Mouse (Mus musculus): ENCODE data around the gene Pacs1.
"Not testable (repeated sequence)": the region's sequence is repeated elsewhere in the genome, so short reads cannot be mapped to it uniquely, and the experiment has no call there.

Pacs1 gene

DNA sequence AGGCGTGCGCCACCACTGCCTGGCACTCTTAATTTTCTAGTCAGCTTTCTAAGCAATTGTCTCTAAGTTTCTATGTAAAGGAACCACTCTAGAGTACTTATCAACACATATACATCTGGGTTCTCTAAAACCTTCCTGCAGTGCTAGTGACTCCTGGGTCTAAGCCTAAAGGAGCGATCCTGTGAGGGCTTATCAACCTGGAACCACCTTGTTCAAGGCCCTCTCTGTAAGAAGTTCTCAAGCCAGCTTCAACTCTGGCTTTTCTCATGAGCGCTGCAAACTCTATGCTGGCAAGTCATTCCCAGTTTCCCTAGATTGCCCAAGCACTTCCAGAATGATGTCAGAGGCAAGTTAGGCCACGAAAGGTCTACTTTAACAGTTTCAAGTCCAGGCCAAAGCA lies 5.9 kb downstream of the Pacs1 start:
- DNase-seq: no peak

DNA sequence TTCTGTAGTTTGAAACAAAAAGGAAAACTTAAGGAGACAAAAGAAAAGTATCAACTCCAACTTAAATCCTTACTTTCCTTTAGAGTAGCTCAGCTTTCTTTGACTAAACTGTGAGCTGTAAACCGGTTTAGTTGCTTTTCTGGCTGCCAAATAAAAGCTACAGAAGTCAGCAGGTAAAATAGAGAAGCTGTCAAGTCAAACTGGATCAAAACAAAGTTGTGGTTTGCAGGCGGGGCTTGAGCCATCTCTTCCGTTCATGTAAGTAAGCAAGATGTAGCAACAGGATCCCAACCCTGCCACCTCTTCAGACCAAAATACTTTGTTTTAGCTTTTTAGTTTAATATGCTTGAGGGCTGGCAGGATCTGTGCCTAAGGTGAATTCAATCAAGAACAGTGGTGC lies 15.8 kb downstream of the Pacs1 start:
- no peak for DNase-seq

DNA sequence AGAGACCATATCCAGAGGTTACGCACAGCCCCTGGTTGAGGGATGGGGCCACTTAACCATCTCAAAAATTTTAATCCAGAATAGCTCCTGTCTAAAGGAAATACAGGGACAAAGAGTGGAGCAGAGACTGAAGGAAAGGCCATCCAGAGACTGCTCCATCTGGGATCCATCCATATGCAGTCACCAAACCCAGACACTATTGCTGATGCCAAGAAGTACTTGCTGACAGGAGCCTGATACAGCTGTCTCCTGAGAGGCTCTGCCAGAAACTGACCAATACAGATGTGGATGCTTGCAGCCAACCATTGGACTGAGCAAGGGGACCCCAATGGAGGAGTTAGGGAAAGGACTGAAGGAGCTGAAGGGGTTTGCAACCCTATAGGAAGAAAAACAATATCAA lies 35.9 kb downstream of the Pacs1 start:
- not testable (repeated sequence) for DNase-seq

DNA sequence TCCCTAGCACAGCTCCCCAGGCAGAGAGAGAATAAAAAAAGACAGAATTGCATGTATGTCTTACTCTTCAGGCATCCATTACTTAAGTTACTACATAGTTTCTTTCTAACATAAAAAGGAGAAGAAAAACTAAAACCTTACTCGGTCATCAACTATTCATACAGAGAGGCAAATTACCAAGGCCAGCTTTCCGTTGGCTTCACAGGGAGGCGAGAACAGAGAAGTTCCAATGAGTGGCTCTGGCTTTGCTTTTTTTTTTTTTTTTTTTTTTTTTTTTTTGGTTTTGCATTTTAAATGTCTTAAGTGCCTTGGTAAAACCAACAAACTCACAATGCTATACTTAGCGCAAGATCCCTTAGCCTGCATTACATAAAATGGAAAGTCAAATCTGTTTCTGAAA lies 40.2 kb downstream of the Pacs1 start:
- no peak for DNase-seq

DNA sequence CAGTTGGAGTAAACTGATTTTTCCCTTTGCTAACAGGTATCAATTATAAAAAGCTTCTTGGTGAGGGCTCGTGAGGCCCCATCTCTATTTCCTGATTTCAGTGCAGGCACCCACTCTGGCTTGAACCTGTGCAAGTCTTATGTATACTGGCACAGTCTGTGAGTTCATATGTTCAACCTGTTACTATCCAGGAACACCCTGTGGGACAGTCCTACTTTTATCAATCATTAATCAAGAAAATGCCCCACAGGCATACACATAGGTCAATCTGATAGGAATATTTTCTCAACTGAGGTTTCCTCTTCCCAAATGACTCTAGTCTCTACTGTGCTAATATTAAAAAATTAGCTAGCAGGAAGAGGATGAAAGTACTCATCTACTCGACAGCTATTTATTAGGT lies 42.8 kb downstream of the Pacs1 start:
- DNase-seq: no peak

DNA sequence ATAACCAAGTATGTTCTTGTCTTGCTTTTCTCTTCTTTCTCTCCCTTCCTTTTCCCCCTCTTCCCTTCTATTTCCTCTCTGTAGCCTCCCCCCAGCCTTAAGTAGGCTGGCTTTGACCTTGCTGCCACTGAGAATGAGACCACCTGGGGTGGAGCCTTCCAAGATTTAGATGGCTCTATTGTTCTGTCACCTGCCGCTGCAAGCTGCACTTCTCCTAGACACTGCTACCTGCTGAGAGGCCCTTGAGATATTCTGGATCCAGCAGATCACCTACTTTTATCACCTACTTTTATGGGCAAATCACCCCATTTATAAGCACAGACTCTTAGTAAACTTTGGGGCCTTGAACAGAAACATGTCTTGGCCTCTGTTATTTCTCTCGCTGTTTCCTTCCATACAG lies 48.3 kb downstream of the Pacs1 start:
- no peak for DNase-seq

DNA sequence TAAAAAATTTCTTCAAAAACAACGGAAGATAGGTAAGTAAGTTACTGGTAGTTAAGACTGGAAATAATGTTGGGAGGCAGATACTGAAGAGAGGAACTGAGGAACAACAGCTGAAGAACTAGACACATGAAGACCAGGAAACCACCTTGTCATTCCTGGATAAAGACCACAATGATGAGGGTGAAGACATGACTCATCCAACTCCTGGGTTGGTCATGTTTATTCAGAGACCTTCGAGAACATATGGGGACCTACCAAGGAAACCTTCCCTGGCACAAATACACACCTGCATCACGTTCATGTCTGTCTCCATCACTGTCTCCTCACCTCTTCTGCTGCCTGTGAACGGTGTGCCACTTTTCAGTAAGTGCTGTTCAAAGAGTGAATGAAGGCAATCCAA lies 48.8 kb downstream of the Pacs1 start:
- no peak for DNase-seq

DNA sequence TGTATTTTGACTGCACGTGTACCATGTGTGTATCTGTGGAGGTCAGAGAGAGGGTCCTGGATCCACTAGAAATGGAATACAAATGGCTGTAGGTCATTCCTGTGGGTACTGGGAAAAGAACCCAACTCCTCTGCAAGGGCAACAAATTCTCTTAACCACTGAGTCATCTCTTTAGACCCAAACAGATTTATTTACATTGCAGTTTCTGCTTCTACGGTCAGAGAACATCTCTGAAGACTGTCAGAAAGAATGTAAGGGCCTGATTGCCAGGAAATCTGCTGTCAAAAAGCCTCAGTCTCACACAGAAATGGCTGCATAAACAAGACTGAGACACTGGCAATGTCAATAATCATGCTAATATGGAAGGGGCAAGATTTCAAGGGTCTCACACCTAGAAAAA lies 51.0 kb downstream of the Pacs1 start:
- no peak for DNase-seq

DNA sequence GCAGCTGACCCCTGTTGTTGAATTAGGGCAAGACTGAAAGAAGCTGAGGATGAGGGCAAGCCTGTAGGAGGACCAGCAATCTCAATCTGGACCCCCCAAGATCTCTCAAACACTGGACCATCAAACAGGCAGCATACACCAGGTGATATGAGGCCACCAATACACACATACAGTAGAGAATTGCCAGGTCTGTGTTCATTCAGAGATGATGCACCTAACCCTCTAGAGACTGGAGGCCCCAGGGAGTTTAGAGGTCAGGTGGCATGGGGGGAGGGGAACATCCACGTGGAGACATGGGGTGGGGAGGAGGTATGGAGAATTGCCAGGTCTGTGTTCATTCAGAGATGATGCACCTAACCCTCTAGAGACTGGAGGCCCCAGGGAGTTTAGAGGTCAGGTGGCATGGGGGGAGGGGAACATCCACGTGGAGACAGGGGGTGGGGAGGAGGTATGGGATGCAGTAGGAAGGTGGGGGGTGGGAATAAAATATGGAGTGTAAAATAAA lies 51.6 kb downstream of the Pacs1 start:
- DNase-seq: not testable (repeated sequence)

DNA sequence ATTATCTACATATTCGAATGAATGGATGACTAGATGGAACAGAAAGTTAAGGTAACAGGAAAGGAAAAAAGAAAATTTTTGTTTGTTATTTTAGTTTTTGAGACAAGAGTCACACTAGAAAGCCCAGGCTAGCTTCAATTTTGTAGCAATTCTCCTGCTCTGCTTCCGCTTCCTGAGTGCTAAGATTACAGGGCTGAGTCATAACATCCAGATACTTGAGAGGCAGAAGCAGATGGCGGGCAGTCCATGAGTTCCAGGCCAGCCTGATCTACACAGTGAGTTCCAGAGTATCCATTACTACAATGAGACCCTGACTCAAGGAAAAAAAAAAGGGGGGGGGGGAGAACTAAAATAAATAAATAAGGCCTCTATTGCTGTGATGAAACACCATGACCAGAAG lies 52.5 kb downstream of the Pacs1 start:
- DNase-seq: no peak

DNA sequence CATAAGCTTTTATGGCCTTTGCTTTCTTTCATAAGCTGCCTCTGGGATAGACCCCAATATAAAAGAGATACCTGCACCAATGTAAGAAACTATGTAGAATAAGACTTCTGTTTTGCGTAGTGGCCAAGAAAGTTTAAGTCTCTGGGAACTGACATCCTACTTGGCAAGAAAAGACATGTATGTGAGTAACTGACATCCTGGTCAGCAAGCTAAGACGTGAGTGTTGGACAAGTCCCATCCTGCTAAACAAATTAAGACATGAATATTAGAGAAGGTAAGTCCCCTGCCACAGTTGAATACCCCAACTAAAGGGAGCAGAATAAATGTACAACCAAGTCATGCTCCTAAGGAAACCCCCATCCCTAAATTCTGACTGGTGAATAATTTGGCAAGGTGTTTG lies 71.2 kb downstream of the Pacs1 start:
- no peak for DNase-seq

DNA sequence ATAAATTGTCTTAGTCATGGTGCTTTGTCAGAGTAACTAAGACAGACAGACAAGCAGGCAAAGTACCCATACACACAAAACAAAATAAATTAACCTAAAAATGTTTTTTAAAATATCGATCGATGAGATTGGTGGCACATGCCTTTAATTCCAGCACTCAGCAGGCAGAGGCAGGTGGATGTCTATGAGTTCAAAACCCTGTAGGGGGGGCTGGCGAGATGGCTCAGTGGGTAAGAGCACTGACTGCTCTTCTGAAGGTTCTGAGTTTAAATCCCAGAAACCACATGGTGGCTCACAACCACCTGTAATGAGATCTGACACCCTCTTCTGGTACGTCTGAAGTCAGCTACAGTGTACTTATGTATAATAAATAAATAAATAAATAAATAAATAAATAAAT lies 72.3 kb downstream of the Pacs1 start:
- not testable (repeated sequence) for DNase-seq

DNA sequence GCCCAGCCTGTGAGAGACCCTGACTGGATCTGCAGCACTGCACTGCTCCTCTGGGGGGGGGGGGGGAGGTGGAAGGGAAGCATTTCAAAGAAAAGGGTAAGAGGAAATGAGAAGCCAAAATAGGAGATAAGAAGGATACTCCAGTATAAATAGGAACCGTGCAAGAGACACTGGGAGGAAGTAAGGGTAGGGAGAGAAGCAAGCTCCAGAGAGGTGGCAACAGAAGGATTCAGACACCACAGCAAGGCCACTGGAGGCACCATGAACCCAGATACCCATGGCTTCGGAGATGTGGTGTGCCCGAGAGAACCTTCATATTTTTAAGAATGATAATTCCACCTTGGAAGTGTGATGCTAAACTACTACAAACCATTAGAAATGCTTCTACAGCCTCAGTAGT lies 74.4 kb downstream of the Pacs1 start:
- DNase-seq: no peak

DNA sequence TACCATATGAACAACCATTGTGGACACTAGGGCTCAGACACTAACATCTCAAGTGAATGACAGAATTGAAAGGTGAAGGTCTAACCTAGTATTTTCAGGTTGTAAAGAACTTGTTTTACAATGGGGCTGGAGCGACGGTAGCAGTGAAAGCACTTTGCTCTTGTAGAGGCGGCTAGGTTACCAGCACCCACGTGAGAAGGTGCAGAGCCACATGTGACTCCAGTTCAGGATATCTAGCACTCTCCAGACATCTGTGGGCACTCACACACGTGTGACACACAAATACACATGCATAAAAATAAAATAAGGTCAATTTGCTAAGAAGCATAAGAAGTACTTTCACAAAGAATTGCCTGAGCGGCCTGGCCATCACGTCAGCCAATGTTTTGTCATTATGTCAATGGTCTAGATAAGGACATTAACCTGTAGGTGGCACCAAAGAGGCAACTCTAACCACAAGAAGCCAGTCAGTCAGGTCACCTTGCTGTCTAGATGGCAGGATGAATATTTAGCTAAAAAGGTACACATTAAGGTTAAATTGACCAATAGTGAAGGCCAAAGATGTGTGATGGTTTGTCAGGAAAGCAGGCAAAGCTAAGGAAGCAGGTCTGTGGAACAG lies 77.4 kb downstream of the Pacs1 start:
- peak; percentile 86 for DNase-seq

DNA sequence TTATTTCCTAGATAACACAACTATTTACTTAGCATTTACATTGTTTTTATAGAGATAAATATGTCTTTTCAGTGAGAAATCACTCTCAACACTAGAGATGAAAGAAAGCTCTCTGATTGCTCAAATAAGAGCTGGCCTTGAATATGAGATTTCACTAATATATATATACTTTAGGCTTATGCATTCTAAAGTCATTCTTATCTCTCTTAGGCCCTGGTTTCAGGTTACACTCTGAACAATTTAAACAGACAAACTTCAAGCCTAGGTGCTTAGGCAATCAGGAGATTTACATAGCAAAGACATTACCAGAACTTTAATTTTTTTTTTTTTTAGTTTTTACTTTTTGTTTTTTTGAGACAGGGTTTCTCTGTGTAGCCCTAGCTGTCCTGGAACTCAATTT lies 80.5 kb downstream of the Pacs1 start:
- DNase-seq: no peak

DNA sequence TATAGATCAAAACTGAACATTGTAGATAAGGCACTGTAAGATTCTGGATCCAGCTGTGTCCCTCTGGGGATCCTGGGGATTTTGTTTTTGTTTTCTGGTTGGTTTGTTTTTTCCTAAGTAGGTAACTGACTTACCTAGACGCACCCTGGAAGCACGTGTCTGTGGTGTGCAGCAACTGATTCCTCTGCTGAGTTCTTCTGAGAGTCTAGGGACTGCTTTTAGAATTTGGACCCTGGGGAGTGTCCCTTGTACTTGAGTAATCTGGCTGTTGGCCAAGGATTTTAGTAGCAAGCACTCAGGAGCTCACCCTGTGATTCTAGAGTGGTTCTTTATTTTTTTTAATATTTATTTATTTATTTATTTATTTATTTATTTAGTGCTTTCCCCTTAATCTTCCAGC lies 85.5 kb downstream of the Pacs1 start:
- no peak for DNase-seq

DNA sequence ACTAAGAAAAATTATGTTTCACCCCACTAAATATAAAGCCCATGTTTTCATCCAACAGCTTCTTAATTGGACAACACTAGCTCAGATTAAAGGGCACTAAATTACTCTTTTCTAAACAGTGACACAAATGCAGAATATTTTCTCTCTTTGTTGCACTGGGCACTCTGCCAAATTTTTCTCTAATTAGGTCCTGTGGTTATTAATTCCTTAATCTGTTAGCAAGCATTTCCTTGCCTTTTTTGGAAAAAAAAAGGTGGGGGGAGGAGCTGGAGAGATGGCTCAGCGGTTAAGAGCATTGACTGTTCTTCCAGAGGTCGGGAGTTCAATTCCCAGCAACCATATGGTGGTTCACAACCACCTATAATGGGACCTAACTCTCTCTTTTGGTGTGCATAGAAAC lies 91.0 kb downstream of the Pacs1 start:
- DNase-seq: peak; percentile 26

DNA sequence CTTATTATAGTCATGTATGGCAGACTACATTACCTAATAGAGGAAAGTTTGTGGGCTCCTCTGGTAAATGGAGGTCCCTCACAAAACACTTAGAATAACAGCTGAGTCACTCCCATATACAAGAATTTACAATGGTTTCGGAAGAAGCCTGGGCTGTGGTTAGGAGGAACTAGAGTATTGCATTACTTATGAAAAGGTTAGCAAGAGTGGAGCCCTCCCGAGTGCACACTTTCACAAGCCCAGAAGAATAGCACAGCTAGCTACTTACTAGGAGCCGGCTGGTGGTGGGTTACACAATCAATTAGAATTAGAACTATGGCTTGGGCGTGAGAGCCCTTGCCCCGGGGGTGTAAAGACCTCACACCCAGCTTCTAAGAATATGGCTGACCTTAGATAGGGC lies 94.3 kb downstream of the Pacs1 start:
- no peak for DNase-seq

DNA sequence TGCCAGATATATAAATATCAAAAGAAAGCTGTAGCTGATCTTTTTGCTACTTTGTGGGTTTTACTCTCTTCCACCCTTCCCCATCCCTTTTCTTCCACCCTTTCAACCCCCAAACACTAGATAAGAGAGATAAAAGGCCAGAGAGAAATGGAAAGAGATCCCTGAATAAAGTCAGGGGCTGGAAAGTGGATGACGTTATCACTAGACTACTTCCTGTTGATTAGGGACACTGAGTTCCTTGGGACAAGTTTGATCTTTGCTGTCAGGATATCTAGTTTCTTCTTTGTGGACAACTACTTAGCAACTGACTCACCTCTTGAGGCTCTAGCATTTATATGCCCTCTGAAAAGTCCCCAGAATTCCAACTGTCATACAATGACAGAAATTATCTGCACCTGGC lies 102.5 kb downstream of the Pacs1 start:
- DNase-seq: no peak

DNA sequence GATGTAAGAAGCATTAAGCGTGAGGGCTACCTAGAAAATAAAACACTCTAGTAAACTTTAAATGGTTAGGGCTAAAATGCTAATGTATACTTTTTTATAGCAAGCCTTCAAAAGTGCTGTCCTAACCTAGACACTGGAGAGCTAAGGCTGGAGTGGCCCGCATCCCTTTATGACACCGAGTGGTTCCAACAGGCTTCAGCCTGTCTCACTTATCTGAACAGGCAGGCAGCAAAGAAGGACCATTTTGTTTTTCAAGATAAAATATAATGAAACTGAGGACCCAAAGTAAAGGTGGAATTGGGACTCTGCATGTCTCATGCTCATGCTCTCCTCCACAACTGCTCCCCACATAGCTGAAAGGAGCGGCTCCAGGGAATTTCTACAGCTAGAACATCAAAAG lies 105.4 kb downstream of the Pacs1 start:
- no peak for DNase-seq

DNA sequence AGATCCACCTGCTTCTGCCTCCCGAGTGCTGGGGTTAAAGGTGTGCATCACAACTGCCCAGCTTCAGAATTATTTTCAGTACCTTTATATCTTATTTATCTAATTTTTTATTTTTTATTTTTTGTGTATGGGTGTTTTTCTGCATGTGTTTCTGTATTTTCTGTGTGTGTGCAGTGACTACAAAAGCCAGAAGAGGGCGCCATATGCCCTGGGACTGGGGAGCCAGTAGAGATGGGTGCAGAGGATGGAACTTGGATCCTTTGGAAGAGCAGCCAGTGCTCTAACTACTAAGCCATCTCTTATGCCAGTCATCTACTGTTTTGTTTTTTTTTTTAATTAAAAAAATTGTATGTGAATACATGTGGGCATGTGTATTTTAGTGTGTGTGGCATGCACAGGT lies 108.5 kb downstream of the Pacs1 start:
- peak; percentile 19 for DNase-seq

DNA sequence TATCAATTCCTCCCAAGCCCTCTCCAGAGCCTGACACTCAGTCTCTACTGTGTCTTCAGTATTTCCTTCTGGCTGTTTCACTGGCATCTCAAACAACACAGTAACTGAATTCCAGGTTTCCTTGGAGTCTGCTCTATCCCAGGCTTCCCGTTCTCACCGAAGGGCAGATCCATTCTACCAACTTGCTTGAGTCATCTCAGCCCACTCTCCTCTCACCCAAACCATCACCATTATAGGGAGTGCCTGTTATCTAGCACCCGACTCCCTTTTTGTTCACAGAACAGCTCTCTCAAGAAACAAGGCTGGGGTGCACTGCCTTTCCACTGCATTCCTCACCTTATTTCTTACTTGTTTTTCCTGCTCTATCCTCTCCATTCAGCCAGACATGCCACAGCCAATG lies 111.0 kb downstream of the Pacs1 start:
- no peak for DNase-seq

DNA sequence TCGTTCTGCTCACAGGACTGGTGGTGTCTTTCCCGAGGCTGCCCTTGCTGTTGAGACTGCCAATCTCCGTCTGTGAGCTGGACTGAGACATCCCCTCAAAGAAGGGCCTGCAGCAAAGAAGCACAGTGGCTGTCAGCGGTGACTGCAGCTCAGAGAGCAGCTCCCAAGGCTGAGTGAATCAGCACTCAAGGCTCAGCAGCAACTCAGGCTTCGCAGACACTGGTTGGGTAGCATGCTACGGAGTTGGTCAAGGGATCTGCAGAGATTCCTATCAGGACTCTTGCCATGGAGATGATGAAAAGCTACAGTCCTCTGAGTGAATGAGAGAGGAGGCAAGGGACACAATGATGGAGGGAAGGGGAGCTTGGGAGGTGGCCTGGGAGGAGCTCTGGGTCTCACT lies 120.7 kb downstream of the Pacs1 start:
- DNase-seq: no peak

DNA sequence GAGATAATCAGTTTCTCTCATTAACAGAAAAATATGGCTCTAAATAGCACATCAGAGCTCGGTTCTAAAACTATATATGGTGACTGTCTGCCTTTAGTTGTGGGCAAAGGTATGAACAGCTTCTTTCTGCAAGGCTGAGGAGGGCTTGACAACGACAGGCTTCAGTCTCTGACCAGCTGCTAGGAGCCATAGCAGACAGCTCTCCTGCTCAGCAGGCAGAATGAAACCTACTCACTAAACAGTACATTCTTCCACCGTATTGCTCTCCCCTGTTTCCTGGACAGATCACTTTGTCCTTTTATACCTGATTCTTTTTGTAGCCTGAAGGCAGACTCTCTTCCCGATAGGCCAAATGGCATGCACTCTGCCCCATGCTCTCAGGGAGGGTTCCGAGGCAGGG lies 121.2 kb downstream of the Pacs1 start:
- DNase-seq: no peak

DNA sequence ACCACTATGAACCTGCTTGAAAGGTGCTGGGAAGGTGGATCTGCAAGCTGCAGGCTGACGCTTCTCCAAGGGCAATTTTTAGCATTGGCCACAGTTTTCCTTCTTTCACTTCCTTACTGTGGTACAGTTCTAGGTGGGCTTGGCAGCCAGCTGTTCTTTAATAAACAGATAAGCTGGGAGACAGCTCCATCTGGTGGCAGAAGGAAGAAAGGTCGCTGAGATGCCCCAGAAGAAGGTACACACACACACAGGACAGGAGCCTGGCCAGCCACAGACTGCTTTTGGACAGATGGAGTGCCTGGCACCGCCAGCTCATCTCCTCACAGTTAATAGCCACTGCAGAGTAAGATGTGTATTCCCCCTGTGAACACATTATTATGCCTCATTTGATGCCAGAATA lies 121.6 kb downstream of the Pacs1 start:
- DNase-seq: peak; percentile 94

DNA sequence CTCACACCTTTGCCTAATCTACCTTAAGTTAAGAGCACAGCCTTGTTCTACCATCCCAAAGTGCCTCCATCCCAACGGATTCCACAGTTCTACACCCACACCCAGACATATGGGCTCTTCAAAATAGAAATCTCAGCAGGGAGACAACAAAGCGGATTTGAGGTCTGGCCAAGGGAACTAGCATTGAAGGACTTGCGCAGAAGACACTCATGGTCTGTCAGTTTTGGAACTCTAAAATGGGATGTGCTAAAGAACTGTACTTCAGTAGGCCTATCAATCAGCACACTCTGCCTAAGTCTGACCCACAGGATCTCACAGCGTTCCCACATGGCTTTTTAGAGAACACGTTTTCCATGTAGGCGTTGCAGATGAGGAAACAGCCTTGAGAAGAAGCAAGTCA lies 122.6 kb downstream of the Pacs1 start:
- DNase-seq: peak; percentile 79
